Mouse (Mus musculus) heart, postnatal 25 days (tissue): ENCODE measurements around the gene Dhx30. TPM values are rescaled to one million over a fixed set of nuclear protein-coding genes. Genes with fewer than 3 reads are reported as not detected.
"Not testable (repeated sequence)": the region's sequence is repeated elsewhere in the genome, so short reads cannot be mapped to it uniquely, and the experiment has no call there.

Source experiments
- DNase-seq: peaks from one replicate; pipeline ENCODE4 v3.0.0; 2022; ENCODE audit warnings: low spot score
- intact Hi-C: fragments of 180-260 bp; cut with DNase I; formaldehyde crosslinking; loops from one replicate; pipeline ENCODE4 v1.15.1; 2025
- total RNA-seq, 2 experiments: library from RNA; stranded (reverse); gene quantifications; 2 replicates each; pipeline ENCODE4 v1.2.3; 2021

Dhx30 gene
- total RNA-seq = 10 to 100 TPM; 62.2 to 63.5 TPM

- DNase-seq = no peak
- intact Hi-C loops = loop anchor here (2.0 kb wide), 1 partner anchor 13 kb away; no protein-coding TSS in a partner anchor
These were observed at the start of gene Dhx30 for GRCm38 (mm10) chr9:110117779-110118139. Gene Dhx30 (minus strand): TSS chr9:110117830.

- intact Hi-C loops = no loop called here
- DNase-seq = no peak
These were observed 45.4 kb upstream of the Dhx30 start for GRCm38 (mm10) chr9:110163071-110163470.

- intact Hi-C loops = no loop called here
- DNase-seq = no peak
These were observed 44.8 kb upstream of the Dhx30 start for GRCm38 (mm10) chr9:110162441-110162840.

GRCm38 (mm10) chr9:110160486-110160885 lies 42.9 kb upstream of the Dhx30 start:
- DNase-seq, intact Hi-C loops: not testable (repeated sequence)

- intact Hi-C loops = no loop called here
- no peak for DNase-seq
These were observed 41.4 kb upstream of the Dhx30 start for GRCm38 (mm10) chr9:110159036-110159435.

- intact Hi-C loops = no loop called here
- no peak for DNase-seq
These were observed 31.0 kb upstream of the Dhx30 start for GRCm38 (mm10) chr9:110148598-110148997.

GRCm38 (mm10) chr9:110142097-110142496 lies 24.5 kb upstream of the Dhx30 start:
- DNase-seq = no peak
- intact Hi-C loops = no loop called here

- DNase-seq = no peak
- intact Hi-C loops = no loop called here
These were observed 21.5 kb upstream of the Dhx30 start for GRCm38 (mm10) chr9:110139119-110139518.

- intact Hi-C loops = no loop called here
- DNase-seq = no peak
These were observed 16.5 kb upstream of the Dhx30 start for GRCm38 (mm10) chr9:110134176-110134575.

- no peak for DNase-seq
- intact Hi-C loops = no loop called here
These were observed 15.3 kb upstream of the Dhx30 start for GRCm38 (mm10) chr9:110132921-110133320.

- DNase-seq = no peak
- intact Hi-C loops = no loop called here
These were observed 14.6 kb upstream of the Dhx30 start for GRCm38 (mm10) chr9:110132201-110132605.

GRCm38 (mm10) chr9:110131525-110132197 lies 14.0 kb upstream of the Dhx30 start:
- intact Hi-C loops = loop anchor here (2.0 kb wide), 1 partner anchor 15 kb away; the partner anchor contains the start of genes Dhx30 and Smarcc1
- DNase-seq = peak; percentile 98

- no peak for DNase-seq
- intact Hi-C loops = loop anchor here (2.0 kb wide), 1 partner anchor 14 kb away; the partner anchor contains the start of genes Dhx30 and Smarcc1
These were observed 13.4 kb upstream of the Dhx30 start for GRCm38 (mm10) chr9:110130896-110131524.

GRCm38 (mm10) chr9:110124008-110124540 lies 6.4 kb upstream of the Dhx30 start:
- intact Hi-C loops, DNase-seq: not testable (repeated sequence)

- intact Hi-C loops = no loop called here
- DNase-seq = no peak
These were observed 5.7 kb upstream of the Dhx30 start for GRCm38 (mm10) chr9:110123322-110123721.

GRCm38 (mm10) chr9:110121424-110121823 lies 3.8 kb upstream of the Dhx30 start:
- intact Hi-C loops = no loop called here
- DNase-seq = no peak

GRCm38 (mm10) chr9:110118249-110118648 lies 619 bp upstream of the Dhx30 start:
- intact Hi-C loops = no loop called here
- no peak for DNase-seq

GRCm38 (mm10) chr9:110116977-110117778 lies 452 bp downstream of the Dhx30 start, which contains the start of gene Smarcc1:
Gene Smarcc1 (plus strand): TSS chr9:110117708.
- intact Hi-C loops = loop anchor here (2.0 kb wide), 1 partner anchor 14 kb away; no protein-coding TSS in a partner anchor
- DNase-seq = peak; percentile 81

- intact Hi-C loops = loop anchor here (2.0 kb wide), 1 partner anchor 14 kb away; no protein-coding TSS in a partner anchor
- no peak for DNase-seq
These were observed 1.2 kb downstream of the Dhx30 start for GRCm38 (mm10) chr9:110116353-110116976.
